ENCODE assay signal across 18 mouse cellular contexts in genomic region chr5:144420001-144420400, GRCm38 (mm10).
"Had no signal": no experiment of that assay in that cellular context is flagged by ENCODE, and none has a peak within 500 bp of the region (broad histone marks: within the 10 kb centered on the region; RNA-seq: fewer than 3 reads in every experiment).

No protein-coding gene starts in this region.

- H3K27ac ChIP-seq: lung, embryonic 15.5 days; macrophage; midbrain, embryonic 13.5 days; midbrain, embryonic 15.5 days; neural tube, embryonic 12.5 days had no signal

- ATAC-seq: liver, postnatal 0 days; lung, postnatal 0 days; midbrain, embryonic 13.5 days; midbrain, embryonic 15.5 days had no signal

- H3K9me3 ChIP-seq: lung, embryonic 15.5 days; midbrain, embryonic 13.5 days; midbrain, embryonic 15.5 days; neural tube, embryonic 12.5 days had no signal

- H3K36me3 ChIP-seq: lung, embryonic 15.5 days; midbrain, embryonic 13.5 days; midbrain, embryonic 15.5 days; neural tube, embryonic 12.5 days had no signal

- DNase-seq: liver, postnatal 0 days; lung, adult 2 months; lung, postnatal 14 days; lung, postnatal 36 days; right cerebral cortex, postnatal 25 days; right cerebral cortex, postnatal 4 days; spleen, adult 18-20 months; thymus, adult 18-20 months; thymus, postnatal 14 days; thymus, postnatal 36 days had no signal

- H3K4me1 ChIP-seq: lung, embryonic 15.5 days; megakaryocyte, embryonic 14.5 days; midbrain, embryonic 13.5 days; midbrain, embryonic 15.5 days; neural tube, embryonic 12.5 days had no signal

- H3K27me3 ChIP-seq: lung, embryonic 15.5 days; megakaryocyte, embryonic 14.5 days; midbrain, embryonic 13.5 days; midbrain, embryonic 15.5 days; neural tube, embryonic 12.5 days had no signal

- H3K9ac ChIP-seq: liver, postnatal 0 days; lung, embryonic 15.5 days; midbrain, embryonic 13.5 days; midbrain, embryonic 15.5 days; neural tube, embryonic 12.5 days had no signal

- H3K4me2 ChIP-seq: lung, embryonic 15.5 days; midbrain, embryonic 11.5 days; midbrain, embryonic 13.5 days; midbrain, embryonic 15.5 days; neural tube, embryonic 12.5 days had no signal

- H3K4me3 ChIP-seq: lung, embryonic 15.5 days; megakaryocyte, embryonic 14.5 days; midbrain, embryonic 13.5 days; midbrain, embryonic 15.5 days; neural tube, embryonic 12.5 days had no signal
